Mouse (Mus musculus): Measurements from ENCODE around the gene Fermt2. TPM values are rescaled to one million over a fixed set of nuclear protein-coding genes. Genes with fewer than 3 reads are reported as not detected.
"Not testable (repeated sequence)": the region's sequence is repeated elsewhere in the genome, so short reads cannot be mapped to it uniquely, and the experiment has no call there.

Gene Fermt2
- total and polyA plus RNA-seq, 2 experiments from 2014 or later: 26.4 to 66.7 TPM

DNA sequence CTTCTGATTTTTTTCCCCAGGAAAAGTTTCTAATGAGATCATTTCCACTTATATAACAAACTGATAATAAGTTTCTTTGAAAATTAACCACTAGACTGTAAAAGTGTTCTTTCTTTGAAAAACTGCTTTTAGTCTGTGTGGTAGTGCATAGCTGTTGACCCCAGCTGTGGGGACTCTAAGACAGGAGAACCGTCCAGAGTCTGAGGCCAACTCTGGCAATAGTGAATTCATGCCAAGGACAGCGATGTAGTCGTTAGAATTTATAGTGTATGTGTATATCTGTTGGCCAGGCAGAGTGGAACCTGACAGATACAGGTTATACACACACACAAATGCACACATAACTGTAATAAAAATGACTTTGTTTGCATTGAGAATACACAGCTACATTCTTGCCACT, 51.4 kb downstream of the Fermt2 start:
- ATAC-seq (ENCODE audit: low FRiP score) (no peak), DNase-seq (ENCODE audit: low spot score) (no peak)
- H3K4me3 ChIP-seq (ENCODE audit: low read depth, low read length): no peak overlapping the region
- no peak overlapping the region for H3K27ac ChIP-seq (ENCODE audit: low read depth, low read length)
- no peak overlapping the region for H3K4me2 ChIP-seq (ENCODE audit: low read depth, low read length, poor library complexity, severe bottlenecking)
- TF ChIP-seq CTCF (IDR thresholded peaks at IDR 0.05): no peak
- peaks cover 12% of the 10 kb centered on the region for H3K36me3 ChIP-seq (ENCODE audit: insufficient read depth, low read length)
- no peaks in the 10 kb centered on the region for H3K9me3 ChIP-seq (ENCODE audit: low read length)
- H3K27me3 ChIP-seq (ENCODE audit: insufficient read depth, low read length): no peaks in the 10 kb centered on the region
- no peaks in the 10 kb centered on the region for H3K4me1 ChIP-seq (ENCODE audit: insufficient read depth, low read length)
- no peak overlapping the region for H3K9ac ChIP-seq (replicated peaks; ENCODE audit: low read length, poor library complexity, severe bottlenecking)
- 77% methylated on average over 3 of the region's 3 CpGs for WGBS

DNA sequence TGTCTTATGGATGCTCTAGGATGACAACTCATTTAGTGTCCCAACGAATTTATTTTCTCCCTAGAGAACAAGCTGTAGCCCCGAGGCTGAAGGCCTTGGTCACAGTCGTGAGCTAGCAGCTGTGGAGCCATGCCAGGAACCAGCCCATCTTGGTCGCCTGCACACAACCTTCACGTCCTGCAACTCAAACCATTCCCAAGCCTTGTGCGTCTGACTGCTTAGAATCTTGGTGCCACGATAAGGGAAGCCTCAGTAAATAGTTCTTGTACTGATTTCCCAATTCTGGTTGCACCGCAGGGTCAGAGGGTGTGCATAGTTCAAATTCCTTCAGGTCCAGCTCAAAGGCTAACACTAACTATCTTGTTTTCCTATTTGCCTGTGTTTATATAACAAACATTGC, 52.3 kb downstream of the Fermt2 start:
- no peak for ATAC-seq (ENCODE audit: low FRiP score)
- no peak for TF ChIP-seq CTCF (IDR thresholded peaks at IDR 0.05)
- DNase-seq (ENCODE audit: low spot score): no peak

GRCm38 (mm10) chr14:45476990-45477389, 52.9 kb downstream of the Fermt2 start:
- Histone ChIP-seq H3K27ac (ENCODE audit: low read depth, low read length) (no peak overlapping the region), H3K9me3 (ENCODE audit: low read length) (no peaks in the 10 kb centered on the region), H3K36me3 (ENCODE audit: insufficient read depth, low read length) (peaks cover 16% of the 10 kb centered on the region), H3K4me1 (ENCODE audit: insufficient read depth, low read length) (no peaks in the 10 kb centered on the region), H3K9ac (replicated peaks; ENCODE audit: low read length, poor library complexity, severe bottlenecking) (no peak overlapping the region), H3K27me3 (ENCODE audit: insufficient read depth, low read length) (no peaks in the 10 kb centered on the region), H3K4me3 (ENCODE audit: low read depth, low read length) (no peak overlapping the region), H3K4me2 (ENCODE audit: low read depth, low read length, poor library complexity, severe bottlenecking) (no peak overlapping the region)
- DNase-seq (ENCODE audit: low spot score) (no peak), ATAC-seq (ENCODE audit: low FRiP score) (no peak)
- no peak for TF ChIP-seq CTCF (IDR thresholded peaks at IDR 0.05)
- WGBS: 88% methylated on average over 7 of the region's 7 CpGs

More for the DNA sequence above, 52.3 kb downstream of the Fermt2 start:
- Histone ChIP-seq H3K4me3 (ENCODE audit: low read depth, low read length) (no peak overlapping the region), H3K27ac (ENCODE audit: low read depth, low read length) (no peak overlapping the region), H3K27me3 (ENCODE audit: insufficient read depth, low read length) (no peaks in the 10 kb centered on the region), H3K9me3 (ENCODE audit: low read length) (no peaks in the 10 kb centered on the region), H3K4me1 (ENCODE audit: insufficient read depth, low read length) (no peaks in the 10 kb centered on the region), H3K9ac (replicated peaks; ENCODE audit: low read length, poor library complexity, severe bottlenecking) (no peak overlapping the region), H3K36me3 (ENCODE audit: insufficient read depth, low read length) (peaks cover 12% of the 10 kb centered on the region), H3K4me2 (ENCODE audit: low read depth, low read length, poor library complexity, severe bottlenecking) (no peak overlapping the region)
- 70% methylated on average over 8 of the region's 8 CpGs for WGBS

- Histone ChIP-seq H3K4me3 (ENCODE audit: low read depth, low read length) (no peak overlapping the region), H3K9ac (replicated peaks; ENCODE audit: low read length, poor library complexity, severe bottlenecking) (no peak overlapping the region), H3K27ac (ENCODE audit: low read depth, low read length) (no peak overlapping the region), H3K4me2 (ENCODE audit: low read depth, low read length, poor library complexity, severe bottlenecking) (no peak overlapping the region), H3K36me3 (ENCODE audit: insufficient read depth, low read length) (peaks cover 21% of the 10 kb centered on the region), H3K27me3 (ENCODE audit: insufficient read depth, low read length) (no peaks in the 10 kb centered on the region), H3K4me1 (ENCODE audit: insufficient read depth, low read length) (no peaks in the 10 kb centered on the region), H3K9me3 (ENCODE audit: low read length) (no peaks in the 10 kb centered on the region)
- DNase-seq (ENCODE audit: low spot score): no peak
- ATAC-seq (ENCODE audit: low FRiP score): no peak
- TF ChIP-seq CTCF (IDR thresholded peaks at IDR 0.05): no peak
- WGBS: 96% methylated on average over 10 of the region's 10 CpGs
These were observed 57.4 kb downstream of the Fermt2 start for GRCm38 (mm10) chr14:45472536-45472935.

- H3K4me1 ChIP-seq (ENCODE audit: insufficient read depth, low read length): no peaks in the 10 kb centered on the region
- H3K9me3 ChIP-seq (ENCODE audit: low read length): no peaks in the 10 kb centered on the region
- H3K4me2 ChIP-seq (ENCODE audit: low read depth, low read length, poor library complexity, severe bottlenecking): no peak overlapping the region
- WGBS: 95% methylated on average over 8 of the region's 8 CpGs
- peaks cover 44% of the 10 kb centered on the region for H3K36me3 ChIP-seq (ENCODE audit: insufficient read depth, low read length)
- peak; percentile 30; the same call in 1 of the 2 replicates for TF ChIP-seq CTCF (IDR thresholded peaks at IDR 0.05)
- H3K27ac ChIP-seq (ENCODE audit: low read depth, low read length): no peak overlapping the region
- no peak overlapping the region for H3K9ac ChIP-seq (replicated peaks; ENCODE audit: low read length, poor library complexity, severe bottlenecking)
- H3K27me3 ChIP-seq (ENCODE audit: insufficient read depth, low read length): no peaks in the 10 kb centered on the region
- no peak for DNase-seq (ENCODE audit: low spot score)
- H3K4me3 ChIP-seq (ENCODE audit: low read depth, low read length): no peak overlapping the region
- no peak for ATAC-seq (ENCODE audit: low FRiP score)
These were observed 60.5 kb downstream of the Fermt2 start for GRCm38 (mm10) chr14:45469446-45469845.

DNA sequence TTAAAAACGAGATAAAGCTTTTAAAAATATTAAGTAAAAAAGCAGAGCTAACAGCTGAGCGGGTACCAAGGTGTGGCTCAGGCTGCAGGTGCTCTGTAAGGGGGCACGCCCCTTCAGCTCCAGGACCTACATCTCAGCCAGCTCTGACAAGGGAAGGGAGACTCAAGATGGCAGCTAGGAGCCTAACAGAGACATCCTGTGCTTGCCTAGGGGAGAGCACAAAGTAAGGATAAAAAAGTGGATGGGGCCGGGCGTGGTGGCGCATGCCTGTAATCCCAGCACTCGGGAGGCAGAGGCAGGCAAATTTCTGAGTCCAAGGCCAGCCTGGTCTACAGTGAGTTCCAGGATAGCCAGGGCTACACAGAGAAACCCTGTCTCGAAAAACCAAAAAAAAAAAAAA, 63.5 kb downstream of the Fermt2 start:
- not testable (repeated sequence) for H3K9me3 ChIP-seq (ENCODE audit: low read length); H3K4me3 ChIP-seq (ENCODE audit: low read depth, low read length); ATAC-seq (ENCODE audit: low FRiP score); H3K27ac ChIP-seq (ENCODE audit: low read depth, low read length); H3K9ac ChIP-seq (replicated peaks; ENCODE audit: low read length, poor library complexity, severe bottlenecking); DNase-seq (ENCODE audit: low spot score); H3K4me2 ChIP-seq (ENCODE audit: low read depth, low read length, poor library complexity, severe bottlenecking); H3K27me3 ChIP-seq (ENCODE audit: insufficient read depth, low read length)
- WGBS: 96% methylated on average over 8 of the region's 8 CpGs
- H3K4me1 ChIP-seq (ENCODE audit: insufficient read depth, low read length): peaks cover 12% of the 10 kb centered on the region
- peaks cover 45% of the 10 kb centered on the region for H3K36me3 ChIP-seq (ENCODE audit: insufficient read depth, low read length)

Data from midbrain, postnatal 0 days (tissue).